Mouse (Mus musculus) stomach, embryonic 15.5 days (tissue): ENCODE results near the gene Sae1. TPM values are rescaled to one million over a fixed set of nuclear protein-coding genes. Genes with fewer than 3 reads are reported as not detected.
"Not testable (repeated sequence)": the region's sequence is repeated elsewhere in the genome, so short reads cannot be mapped to it uniquely, and the experiment has no call there.

Source experiments
- ATAC-seq: fragments of 200-750 bp; cut with Nextera tagmentation; 2 replicates; pipeline ENCODE4 v1.8.0; 2017; ENCODE audit warnings: low read depth, moderate number of reproducible peaks, moderate TSS enrichment; ENCODE audit not compliant: insufficient read depth, low FRiP score
- H3K27ac ChIP-seq: fragments of 300-500 bp; sonication (generic); 2 replicates; pipeline ENCODE4 v1.5.1; 2015; ENCODE audit warnings: mild to moderate bottlenecking, inconsistent platforms
- H3K27me3 ChIP-seq: fragments of 300-500 bp; sonication (generic); replicated peaks from 2 replicates; pipeline ENCODE4 v1.6.1; 2015; ENCODE audit warnings: inconsistent platforms
- H3K36me3 ChIP-seq: fragments of 300-500 bp; sonication (generic); 2 replicates; pipeline ENCODE4 v1.6.1; 2015; ENCODE audit warnings: inconsistent platforms
- H3K4me1 ChIP-seq: fragments of 300-500 bp; sonication (generic); 2 replicates; pipeline ENCODE4 v1.6.1; 2015; ENCODE audit warnings: inconsistent platforms
- H3K4me2 ChIP-seq: fragments of 300-500 bp; sonication (generic); 2 replicates; pipeline ENCODE4 v1.6.1; 2015; ENCODE audit warnings: mild to moderate bottlenecking, inconsistent platforms
- H3K4me3 ChIP-seq: fragments of 300-500 bp; sonication (generic); replicated peaks from 2 replicates; pipeline ENCODE4 v1.5.1; 2015; ENCODE audit warnings: inconsistent platforms
- H3K9ac ChIP-seq: fragments of 300-500 bp; sonication (generic); 2 replicates; pipeline ENCODE4 v1.6.1; 2015; ENCODE audit warnings: inconsistent platforms
- H3K9me3 ChIP-seq: fragments of 300-500 bp; sonication (generic); 2 replicates; pipeline ENCODE4 v1.6.1; 2016; ENCODE audit warnings: inconsistent platforms
- WGBS: fragments of 180-500 bp; shearing (Covaris S2); methylation state at CpG from one replicate; pipeline ENCODE4 v1.1.7; 2015; 5-methylcytosine and 5-hydroxymethylcytosine counted together
- polyA plus RNA-seq: library from polyadenylated mRNA; unstranded; fragments of >200 nt; fragmentation: Nextera tagmentation; extraction: Ambion mirVana; gene quantifications from 2 replicates; pipeline ENCODE4 v1.2.1, GENCODE M21; 2015

Sae1 gene
- polyA plus RNA-seq, 1 experiment from 2014 or later: 272 TPM

GRCm38 (mm10) chr7:16312011-16312671 is 75.5 kb downstream of the Sae1 start:
- peak overlapping the region; percentile 99 for H3K4me2 ChIP-seq
- H3K9me3 ChIP-seq: no peaks in the 10 kb centered on the region
- H3K27ac ChIP-seq: peak overlapping the region; percentile 97
- under 1% methylated on average over 49 of the region's 49 CpGs for WGBS
- no peak for ATAC-seq
- H3K27me3 ChIP-seq: no peaks in the 10 kb centered on the region
- no peaks in the 10 kb centered on the region for H3K36me3 ChIP-seq
- H3K9ac ChIP-seq: peak overlapping the region; percentile 86
- peaks cover 58% of the 10 kb centered on the region for H3K4me1 ChIP-seq
- peak overlapping the region; percentile 74 for H3K4me3 ChIP-seq

GRCm38 (mm10) chr7:16311453-16312004 is 76.1 kb downstream of the Sae1 start:
- Histone ChIP-seq H3K27ac (peak overlapping the region; percentile 97), H3K9me3 (no peaks in the 10 kb centered on the region), H3K4me1 (peaks cover 58% of the 10 kb centered on the region), H3K4me2 (peak overlapping the region; percentile 99), H3K4me3 (peak overlapping the region; percentile 74), H3K9ac (peak overlapping the region; percentile 86), H3K27me3 (no peaks in the 10 kb centered on the region), H3K36me3 (no peaks in the 10 kb centered on the region)
- ATAC-seq: no peak
- WGBS: 2% methylated on average over 14 of the region's 14 CpGs

- H3K4me2 ChIP-seq: peak overlapping the region; percentile 99
- peak overlapping the region; percentile 97 for H3K27ac ChIP-seq
- peak overlapping the region; percentile 22; the same call in 1 of the 2 replicates for H3K9ac ChIP-seq
- no peak for ATAC-seq
- 1% methylated on average over 31 of the region's 31 CpGs for whole genome bisulfite sequencing
- no peaks in the 10 kb centered on the region for H3K9me3 ChIP-seq
- H3K27me3 ChIP-seq: no peaks in the 10 kb centered on the region
- H3K4me1 ChIP-seq: peaks cover 58% of the 10 kb centered on the region
- H3K36me3 ChIP-seq: no peaks in the 10 kb centered on the region
- H3K4me3 ChIP-seq: peak overlapping the region; percentile 74
These were observed 76.8 kb downstream of the Sae1 start for GRCm38 (mm10) chr7:16310521-16311452.

GRCm38 (mm10) chr7:16310020-16310520 is 77.5 kb downstream of the Sae1 start:
- peak; percentile 8; the same call in 1 of the 2 replicates for ATAC-seq
- Histone ChIP-seq H3K4me2 (peak overlapping the region; percentile 99), H3K36me3 (no peaks in the 10 kb centered on the region), H3K27me3 (no peaks in the 10 kb centered on the region), H3K9me3 (no peaks in the 10 kb centered on the region), H3K27ac (peak overlapping the region; percentile 78), H3K4me1 (peaks cover 58% of the 10 kb centered on the region), H3K9ac (peak overlapping the region; percentile 22; the same call in 1 of the 2 replicates), H3K4me3 (peak overlapping the region; percentile 74)
- 0% methylated on average over 34 of the region's 56 CpGs for WGBS

GRCm38 (mm10) chr7:16309318-16310019 is 78.1 kb downstream of the Sae1 start:
- Histone ChIP-seq H3K4me1 (peaks cover 57% of the 10 kb centered on the region), H3K4me3 (peak overlapping the region; percentile 74), H3K4me2 (peak overlapping the region; percentile 99), H3K36me3 (no peaks in the 10 kb centered on the region), H3K9me3 (no peaks in the 10 kb centered on the region), H3K9ac (peak overlapping the region; percentile 22; the same call in 1 of the 2 replicates), H3K27ac (peak overlapping the region; percentile 78), H3K27me3 (no peaks in the 10 kb centered on the region)
- WGBS: under 1% methylated on average over 55 of the region's 61 CpGs
- peak; percentile 33 for ATAC-seq

GRCm38 (mm10) chr7:16308555-16309317 is 78.9 kb downstream of the Sae1 start:
- peak overlapping the region; percentile 78 for H3K27ac ChIP-seq
- no peaks in the 10 kb centered on the region for H3K27me3 ChIP-seq
- no peaks in the 10 kb centered on the region for H3K9me3 ChIP-seq
- WGBS: 33% methylated on average over 16 of the region's 16 CpGs
- H3K4me2 ChIP-seq: peak overlapping the region; percentile 99
- H3K4me1 ChIP-seq: peaks cover 52% of the 10 kb centered on the region
- H3K36me3 ChIP-seq: no peaks in the 10 kb centered on the region
- peak overlapping the region; percentile 22; the same call in 1 of the 2 replicates for H3K9ac ChIP-seq
- peak overlapping the region; percentile 74 for H3K4me3 ChIP-seq
- ATAC-seq: no peak

- H3K9me3 ChIP-seq, H3K27me3 ChIP-seq, H3K36me3 ChIP-seq, ATAC-seq: not testable (repeated sequence)
- Histone ChIP-seq H3K27ac (peak within 1 kb of the TSS; percentile 78), H3K4me3 (peak within 1 kb of the TSS; percentile 74), H3K4me1 (peaks cover 45% of the 10 kb centered on the region), H3K9ac (peak within 1 kb of the TSS; percentile 22; the same call in 1 of the 2 replicates), H3K4me2 (peak within 1 kb of the TSS; percentile 99)
- 24% methylated on average over 1 of the region's 1 CpGs for WGBS
These were observed 79.5 kb downstream of the Sae1 start, which contains the start of gene Bbc3 for GRCm38 (mm10) chr7:16308093-16308492. TSS of gene Bbc3 (plus strand) at chr7:16308393.

- not testable (repeated sequence) for H3K9ac ChIP-seq
- 70% methylated on average over 6 of the region's 6 CpGs for WGBS
These were observed 80.5 kb downstream of the Sae1 start for GRCm38 (mm10) chr7:16307141-16307540.

GRCm38 (mm10) chr7:16299419-16300035 is 88.1 kb downstream of the Sae1 start:
- H3K9me3 ChIP-seq: no peaks in the 10 kb centered on the region
- under 1% methylated on average over 52 of the region's 52 CpGs for WGBS
- H3K27me3 ChIP-seq: no peaks in the 10 kb centered on the region
- no peaks in the 10 kb centered on the region for H3K36me3 ChIP-seq
- peaks cover 24% of the 10 kb centered on the region for H3K4me1 ChIP-seq
- ATAC-seq: peak; percentile 44
- H3K9ac ChIP-seq: peak overlapping the region; percentile 12; the same call in 1 of the 2 replicates
- H3K27ac ChIP-seq: peak overlapping the region; percentile 3; the same call in 1 of the 2 replicates
- peak overlapping the region; percentile 46 for H3K4me3 ChIP-seq
- H3K4me2 ChIP-seq: peak overlapping the region; percentile 89

More at GRCm38 (mm10) chr7:16307141-16307540, 80.5 kb downstream of the Sae1 start:
- H3K4me1 ChIP-seq: peaks cover 37% of the 10 kb centered on the region
- H3K9me3 ChIP-seq, ATAC-seq, H3K27ac ChIP-seq, H3K4me2 ChIP-seq, H3K27me3 ChIP-seq, H3K36me3 ChIP-seq, H3K4me3 ChIP-seq: not testable (repeated sequence)

GRCm38 (mm10) chr7:16298927-16299326 is 88.7 kb downstream of the Sae1 start:
- H3K27me3 ChIP-seq: no peaks in the 10 kb centered on the region
- no peak for ATAC-seq
- peak overlapping the region; percentile 3; the same call in 1 of the 2 replicates for H3K27ac ChIP-seq
- H3K4me3 ChIP-seq: no peak overlapping the region
- H3K9ac ChIP-seq: no peak overlapping the region
- no peaks in the 10 kb centered on the region for H3K36me3 ChIP-seq
- H3K4me2 ChIP-seq: peak overlapping the region; percentile 89; the same call in 1 of the 2 replicates
- WGBS: 82% methylated on average over 5 of the region's 5 CpGs
- H3K9me3 ChIP-seq: no peaks in the 10 kb centered on the region
- H3K4me1 ChIP-seq: peaks cover 25% of the 10 kb centered on the region
